Mouse (Mus musculus): ENCODE results near the gene Patl1. TPM values are rescaled to one million over a fixed set of nuclear protein-coding genes. Genes with fewer than 3 reads are reported as not detected.

Patl1 gene
- polyA plus RNA-seq, 1 experiment from 2014 or later: 21.0 TPM

GRCm38 (mm10) chr19:11957396-11957795 lies 45.2 kb downstream of the Patl1 start:
- 82% methylated on average over 5 of the region's 5 CpGs for WGBS
- Histone ChIP-seq H3K4me3 (ENCODE audit: low read length) (no peak overlapping the region), H3K4me2 (ENCODE audit: low read depth, low read length) (no peak overlapping the region), H3K27ac (ENCODE audit: low read length) (no peak overlapping the region), H3K9ac (ENCODE audit: low read length) (no peak overlapping the region), H3K4me1 (ENCODE audit: control insufficient read depth, insufficient read depth, low read length) (peaks cover 5% of the 10 kb centered on the region; the same call in 1 of the 2 replicates), H3K9me3 (replicated peaks; ENCODE audit: control insufficient read depth, low read length) (no peaks in the 10 kb centered on the region), H3K36me3 (ENCODE audit: control insufficient read depth, insufficient read depth) (no peaks in the 10 kb centered on the region), H3K27me3 (ENCODE audit: control insufficient read depth, insufficient read depth, low read length) (no peaks in the 10 kb centered on the region)
- no peak for ATAC-seq (replicated peaks; ENCODE audit: extremely low read depth, insufficient read depth, low FRiP score)

GRCm38 (mm10) chr19:11957846-11958245 lies 45.6 kb downstream of the Patl1 start:
- H3K27me3 ChIP-seq (ENCODE audit: control insufficient read depth, insufficient read depth, low read length): no peaks in the 10 kb centered on the region
- H3K4me3 ChIP-seq (ENCODE audit: low read length): no peak overlapping the region
- no peaks in the 10 kb centered on the region for H3K36me3 ChIP-seq (ENCODE audit: control insufficient read depth, insufficient read depth)
- 0 out of 2 replicates have a peak overlapping the region, but pooled peaks have one; percentile 4 for H3K9ac ChIP-seq (ENCODE audit: low read length)
- 58% methylated on average over 8 of the region's 8 CpGs for WGBS
- ATAC-seq (replicated peaks; ENCODE audit: extremely low read depth, insufficient read depth, low FRiP score): no peak
- H3K4me2 ChIP-seq (ENCODE audit: low read depth, low read length): no peak overlapping the region
- H3K9me3 ChIP-seq (replicated peaks; ENCODE audit: control insufficient read depth, low read length): no peaks in the 10 kb centered on the region
- H3K27ac ChIP-seq (ENCODE audit: low read length): no peak overlapping the region
- peaks cover 5% of the 10 kb centered on the region; the same call in 1 of the 2 replicates for H3K4me1 ChIP-seq (ENCODE audit: control insufficient read depth, insufficient read depth, low read length)

- no peak for ATAC-seq (replicated peaks; ENCODE audit: extremely low read depth, insufficient read depth, low FRiP score)
- Histone ChIP-seq H3K9me3 (replicated peaks; ENCODE audit: control insufficient read depth, low read length) (no peaks in the 10 kb centered on the region; the same call in 1 of the 2 replicates), H3K36me3 (ENCODE audit: control insufficient read depth, insufficient read depth) (no peaks in the 10 kb centered on the region), H3K4me1 (ENCODE audit: control insufficient read depth, insufficient read depth, low read length) (peaks cover 13% of the 10 kb centered on the region), H3K4me2 (ENCODE audit: low read depth, low read length) (no peak overlapping the region), H3K27me3 (ENCODE audit: control insufficient read depth, insufficient read depth, low read length) (no peaks in the 10 kb centered on the region), H3K4me3 (ENCODE audit: low read length) (no peak overlapping the region), H3K9ac (ENCODE audit: low read length) (no peak overlapping the region), H3K27ac (ENCODE audit: low read length) (no peak overlapping the region)
- WGBS: 89% methylated on average over 1 of the region's 1 CpGs
These were observed 52.1 kb downstream of the Patl1 start for GRCm38 (mm10) chr19:11964266-11964665.

GRCm38 (mm10) chr19:11965023-11965942 lies 53.1 kb downstream of the Patl1 start, which contains the start of gene Osbp:
Gene Osbp, plus strand, starts transcription at chr19:11965941.
- H3K9ac ChIP-seq (ENCODE audit: low read length): peak within 1 kb of the TSS; percentile 92
- no peaks in the 10 kb centered on the region for H3K27me3 ChIP-seq (ENCODE audit: control insufficient read depth, insufficient read depth, low read length)
- H3K27ac ChIP-seq (ENCODE audit: low read length): peak within 1 kb of the TSS; percentile 88
- ATAC-seq (replicated peaks; ENCODE audit: extremely low read depth, insufficient read depth, low FRiP score): peak; percentile 95
- peak within 1 kb of the TSS; percentile 86 for H3K4me2 ChIP-seq (ENCODE audit: low read depth, low read length)
- H3K4me1 ChIP-seq (ENCODE audit: control insufficient read depth, insufficient read depth, low read length): peaks cover 15% of the 10 kb centered on the region
- no peaks in the 10 kb centered on the region for H3K36me3 ChIP-seq (ENCODE audit: control insufficient read depth, insufficient read depth)
- peak within 1 kb of the TSS; percentile 93 for H3K4me3 ChIP-seq (ENCODE audit: low read length)
- H3K9me3 ChIP-seq (replicated peaks; ENCODE audit: control insufficient read depth, low read length): no peaks in the 10 kb centered on the region; the same call in 1 of the 2 replicates
- WGBS: 0% methylated on average over 47 of the region's 59 CpGs

GRCm38 (mm10) chr19:11966201-11966636 lies 54.0 kb downstream of the Patl1 start:
- peak overlapping the region; percentile 92 for H3K9ac ChIP-seq (ENCODE audit: low read length)
- H3K9me3 ChIP-seq (replicated peaks; ENCODE audit: control insufficient read depth, low read length): no peaks in the 10 kb centered on the region; the same call in 1 of the 2 replicates
- H3K4me1 ChIP-seq (ENCODE audit: control insufficient read depth, insufficient read depth, low read length): peaks cover 18% of the 10 kb centered on the region
- WGBS: 0% methylated on average over 16 of the region's 18 CpGs
- no peaks in the 10 kb centered on the region for H3K27me3 ChIP-seq (ENCODE audit: control insufficient read depth, insufficient read depth, low read length)
- H3K4me2 ChIP-seq (ENCODE audit: low read depth, low read length): peak overlapping the region; percentile 86
- no peak for ATAC-seq (replicated peaks; ENCODE audit: extremely low read depth, insufficient read depth, low FRiP score)
- peak overlapping the region; percentile 93 for H3K4me3 ChIP-seq (ENCODE audit: low read length)
- H3K27ac ChIP-seq (ENCODE audit: low read length): peak overlapping the region; percentile 88
- peaks cover 6% of the 10 kb centered on the region for H3K36me3 ChIP-seq (ENCODE audit: control insufficient read depth, insufficient read depth)

- Histone ChIP-seq H3K27ac (ENCODE audit: low read length) (peak overlapping the region; percentile 98), H3K4me1 (ENCODE audit: control insufficient read depth, insufficient read depth, low read length) (peaks cover 36% of the 10 kb centered on the region), H3K9ac (ENCODE audit: low read length) (peak overlapping the region; percentile 70), H3K4me2 (ENCODE audit: low read depth, low read length) (peak overlapping the region; percentile 67), H3K36me3 (ENCODE audit: control insufficient read depth, insufficient read depth) (peaks cover 33% of the 10 kb centered on the region), H3K9me3 (replicated peaks; ENCODE audit: control insufficient read depth, low read length) (no peaks in the 10 kb centered on the region; the same call in 1 of the 2 replicates), H3K27me3 (ENCODE audit: control insufficient read depth, insufficient read depth, low read length) (no peaks in the 10 kb centered on the region), H3K4me3 (ENCODE audit: low read length) (peak overlapping the region; percentile 34)
- ATAC-seq (replicated peaks; ENCODE audit: extremely low read depth, insufficient read depth, low FRiP score): peak; percentile 6; the same call in 1 of the 2 replicates
- WGBS: 43% methylated on average over 9 of the region's 9 CpGs
These were observed 57.2 kb downstream of the Patl1 start for GRCm38 (mm10) chr19:11969155-11970050.

- Histone ChIP-seq H3K9ac (ENCODE audit: low read length) (no peak overlapping the region), H3K27ac (ENCODE audit: low read length) (no peak overlapping the region), H3K4me2 (ENCODE audit: low read depth, low read length) (no peak overlapping the region), H3K27me3 (ENCODE audit: control insufficient read depth, insufficient read depth, low read length) (no peaks in the 10 kb centered on the region), H3K4me3 (ENCODE audit: low read length) (no peak overlapping the region), H3K36me3 (ENCODE audit: control insufficient read depth, insufficient read depth) (peaks cover 65% of the 10 kb centered on the region), H3K4me1 (ENCODE audit: control insufficient read depth, insufficient read depth, low read length) (peaks cover 53% of the 10 kb centered on the region), H3K9me3 (replicated peaks; ENCODE audit: control insufficient read depth, low read length) (no peaks in the 10 kb centered on the region)
- 77% methylated on average over 13 of the region's 13 CpGs for WGBS
- no peak for ATAC-seq (replicated peaks; ENCODE audit: extremely low read depth, insufficient read depth, low FRiP score)
These were observed 61.5 kb downstream of the Patl1 start for GRCm38 (mm10) chr19:11973511-11974222.

- Histone ChIP-seq H3K4me1 (ENCODE audit: control insufficient read depth, insufficient read depth, low read length) (peaks cover 48% of the 10 kb centered on the region), H3K9ac (ENCODE audit: low read length) (no peak overlapping the region), H3K27me3 (ENCODE audit: control insufficient read depth, insufficient read depth, low read length) (no peaks in the 10 kb centered on the region), H3K4me2 (ENCODE audit: low read depth, low read length) (no peak overlapping the region), H3K27ac (ENCODE audit: low read length) (no peak overlapping the region), H3K4me3 (ENCODE audit: low read length) (no peak overlapping the region), H3K36me3 (ENCODE audit: control insufficient read depth, insufficient read depth) (peaks cover 71% of the 10 kb centered on the region), H3K9me3 (replicated peaks; ENCODE audit: control insufficient read depth, low read length) (no peaks in the 10 kb centered on the region)
- no peak for ATAC-seq (replicated peaks; ENCODE audit: extremely low read depth, insufficient read depth, low FRiP score)
- 84% methylated on average over 2 of the region's 2 CpGs for WGBS
These were observed 62.0 kb downstream of the Patl1 start for GRCm38 (mm10) chr19:11974223-11974540.

Data from heart, embryonic 16.5 days (tissue).